Mouse (Mus musculus) gastrocnemius, postnatal 25 days (tissue): ENCODE measurements at regions not wholly inside any gene's neighbourhood (a gene's known extent, or its start where the extent isn't known, plus 50 kb on each side); places are given as distances from the start of the nearest gene placed in this dataset.

ENCODE experiments used
- DNase-seq: peaks from one replicate; pipeline ENCODE4 v3.0.0; 2022

- no peak for DNase-seq
These were observed 235.3 kb upstream of the A1bg start for GRCm38 (mm10) chr15:61158041-61158545.

GRCm38 (mm10) chr15:61157543-61157942 is 234.7 kb upstream of the A1bg start:
- peak; percentile 64 for DNase-seq

- DNase-seq, result no peak
These were observed 232.7 kb upstream of the A1bg start for GRCm38 (mm10) chr15:61155530-61155929.

GRCm38 (mm10) chr15:61154166-61154565 is 231.4 kb upstream of the A1bg start:
- no peak for DNase-seq

- no peak for DNase-seq
These were observed 220.0 kb upstream of the A1bg start for GRCm38 (mm10) chr15:61142851-61143250.

GRCm38 (mm10) chr15:61139151-61139550 is 216.3 kb upstream of the A1bg start:
- no peak for DNase-seq

- DNase-seq, result no peak
These were observed 214.0 kb upstream of the A1bg start for GRCm38 (mm10) chr15:61136781-61137180.

- DNase-seq, result no peak
These were observed 210.5 kb upstream of the A1bg start for GRCm38 (mm10) chr15:61133316-61133715.

- DNase-seq, result no peak
These were observed 205.2 kb upstream of the A1bg start for GRCm38 (mm10) chr15:61127971-61128370.

GRCm38 (mm10) chr15:61127130-61127529 is 204.3 kb upstream of the A1bg start:
- DNase-seq, result no peak

GRCm38 (mm10) chr15:61116912-61117311 is 194.1 kb upstream of the A1bg start:
- no peak for DNase-seq

GRCm38 (mm10) chr15:61109429-61110128 is 186.8 kb upstream of the A1bg start:
- DNase-seq, result no peak

GRCm38 (mm10) chr15:61108957-61109356 is 186.1 kb upstream of the A1bg start:
- no peak for DNase-seq

- DNase-seq, result no peak
These were observed 179.9 kb upstream of the A1bg start for GRCm38 (mm10) chr15:61102421-61103412.

- no peak for DNase-seq
These were observed 178.0 kb upstream of the A1bg start for GRCm38 (mm10) chr15:61100807-61101206.

- DNase-seq, result no peak
These were observed 176.2 kb upstream of the A1bg start for GRCm38 (mm10) chr15:61098968-61099367.

- no peak for DNase-seq
These were observed 175.7 kb upstream of the A1bg start for GRCm38 (mm10) chr15:61098519-61098918.

- DNase-seq, result no peak
These were observed 173.4 kb upstream of the A1bg start for GRCm38 (mm10) chr15:61096021-61096781.

GRCm38 (mm10) chr15:61055017-61055609 is 132.3 kb upstream of the A1bg start:
- no peak for DNase-seq

- DNase-seq, result no peak
These were observed 128.6 kb upstream of the A1bg start for GRCm38 (mm10) chr15:61051363-61051762.

GRCm38 (mm10) chr15:61009509-61009908 is 86.7 kb upstream of the A1bg start:
- DNase-seq, result no peak
